Mouse (Mus musculus) heart, postnatal 10 days (tissue): ENCODE results near the gene Clic5. TPM values are rescaled to one million over a fixed set of nuclear protein-coding genes. Genes with fewer than 3 reads are reported as not detected.

Source experiments
- total RNA-seq, 2 experiments: library from RNA; stranded (reverse); gene quantifications; 2 replicates each; pipeline ENCODE4 v1.2.3; 2021

Gene Clic5
- total RNA-seq, 2 experiments from 2014 or later: 101 to 104 TPM

Other genes with a start within 250 kb of the Clic5 start
- gene Enpp5, start 109.8 kb upstream of the Clic5 start, total RNA-seq: 1 to 10 TPM; 9.2 to 9.4 TPM
- gene Enpp4, start 82.8 kb upstream of the Clic5 start, total RNA-seq: 10 to 100 TPM; 16.6 to 16.8 TPM